In genomic region chr10:70268581-70269446, GRCm38 (mm10) we compare ENCODE assay signal across 20 mouse cellular contexts. TPM values are rescaled to one million over a fixed set of nuclear protein-coding genes. Genes with fewer than 3 reads are reported as not detected.
DNase-seq lines count a peak whose midpoint lies in the region; ATAC-seq and TF ChIP-seq lines count a peak whose summit lies in the region.
"Had no signal": no experiment of that assay in that cellular context is flagged by ENCODE, and none has a peak within 500 bp of the region (broad histone marks: within the 10 kb centered on the region; RNA-seq: fewer than 3 reads in every experiment).

No protein-coding gene starts in this region.

- 62% methylated on average over 23 of the region's 23 CpGs for WGBS in forebrain, postnatal 0 days
- WGBS in forebrain, embryonic 14.5 days = 78% methylated on average over 23 of the region's 23 CpGs
- WGBS in lung, postnatal 0 days = 65% methylated on average over 23 of the region's 23 CpGs
- WGBS in stomach, postnatal 0 days = 64% methylated on average over 23 of the region's 23 CpGs

- no peaks in the 10 kb centered on the region for H3K4me1 ChIP-seq in forebrain, postnatal 0 days (ENCODE audit: insufficient read depth)
- no peaks in the 10 kb centered on the region for H3K4me1 ChIP-seq in forebrain, embryonic 14.5 days (ENCODE audit: control insufficient read depth, insufficient read depth, low read length)
- no peaks in the 10 kb centered on the region; the same call in 1 of the 2 replicates for H3K4me1 ChIP-seq in lung, postnatal 0 days (ENCODE audit: insufficient read depth, low read depth, low read length)
- H3K4me1 ChIP-seq in stomach, postnatal 0 days (replicated peaks; ENCODE audit: control insufficient read depth, insufficient read depth) = no peaks in the 10 kb centered on the region
- H3K4me1 ChIP-seq: embryonic facial prominence, embryonic 12.5 days; heart, embryonic 15.5 days; limb, embryonic 13.5 days had no signal

- no peak overlapping the region for H3K27ac ChIP-seq in forebrain, postnatal 0 days (ENCODE audit: low read depth, low read length)
- no peak overlapping the region for H3K27ac ChIP-seq in forebrain, embryonic 14.5 days (ENCODE audit: low read depth, low read length)
- H3K27ac ChIP-seq in lung, postnatal 0 days (ENCODE audit: low read length) = no peak overlapping the region
- H3K27ac ChIP-seq in stomach, postnatal 0 days (replicated peaks) = no peak overlapping the region; the same call in 1 of the 2 replicates
- H3K27ac ChIP-seq: embryonic facial prominence, embryonic 12.5 days; heart, embryonic 15.5 days; kidney, postnatal 0 days; limb, embryonic 13.5 days had no signal

- H3K4me2 ChIP-seq in forebrain, postnatal 0 days (ENCODE audit: low read depth) = no peak overlapping the region
- H3K4me2 ChIP-seq in forebrain, embryonic 14.5 days (ENCODE audit: low read length) = no peak overlapping the region
- H3K4me2 ChIP-seq in lung, postnatal 0 days (replicated peaks; ENCODE audit: low read depth, low read length) = no peak overlapping the region
- H3K4me2 ChIP-seq in stomach, postnatal 0 days (replicated peaks; ENCODE audit: low read depth) = no peak overlapping the region
- H3K4me2 ChIP-seq: embryonic facial prominence, embryonic 12.5 days; heart, embryonic 15.5 days; limb, embryonic 13.5 days had no signal

- no peaks in the 10 kb centered on the region for H3K27me3 ChIP-seq in forebrain, postnatal 0 days (ENCODE audit: insufficient read depth, low read length)
- no peaks in the 10 kb centered on the region for H3K27me3 ChIP-seq in forebrain, embryonic 14.5 days (replicated peaks; ENCODE audit: control insufficient read depth, insufficient read depth, low read length)
- no peaks in the 10 kb centered on the region for H3K27me3 ChIP-seq in lung, postnatal 0 days (replicated peaks; ENCODE audit: insufficient read depth, low read length)
- H3K27me3 ChIP-seq in stomach, postnatal 0 days (ENCODE audit: control insufficient read depth, insufficient read depth, low read length) = no peaks in the 10 kb centered on the region
- H3K27me3 ChIP-seq: embryonic facial prominence, embryonic 12.5 days; heart, embryonic 15.5 days; limb, embryonic 13.5 days had no signal

- H3K9me3 ChIP-seq in forebrain, postnatal 0 days (ENCODE audit: low read length) = no peaks in the 10 kb centered on the region
- no peaks in the 10 kb centered on the region for H3K9me3 ChIP-seq in forebrain, embryonic 14.5 days (replicated peaks; ENCODE audit: control insufficient read depth, low read length)
- H3K9me3 ChIP-seq in lung, postnatal 0 days (ENCODE audit: low read length) = no peaks in the 10 kb centered on the region
- H3K9me3 ChIP-seq in stomach, postnatal 0 days (ENCODE audit: control insufficient read depth, low read length) = no peaks in the 10 kb centered on the region
- H3K9me3 ChIP-seq: embryonic facial prominence, embryonic 12.5 days; heart, embryonic 15.5 days; limb, embryonic 13.5 days had no signal

- DNase-seq in forebrain, postnatal 0 days = peak; percentile 21
- DNase-seq in forebrain, embryonic 14.5 days (ENCODE audit: low spot score) = no peak
- no peak for DNase-seq in lung, postnatal 0 days (ENCODE audit: low spot score)
- DNase-seq in lung, postnatal 36 days = no peak
- peak; percentile 30 for DNase-seq in adipocyte (ENCODE audit: low spot score)
- no peak for DNase-seq in stomach, postnatal 0 days (ENCODE audit: low spot score)
- no peak for DNase-seq in thymus, postnatal 36 days
- DNase-seq: cerebellum, adult 18-20 months; heart, adult 18-20 months; lung, postnatal 4 days; midbrain, embryonic 14.5 days; right cerebral cortex, adult 18-20 months; thymus, adult 2 months had no signal

- H3K4me3 ChIP-seq in forebrain, postnatal 0 days (ENCODE audit: low read depth, low read length) = no peak overlapping the region
- no peak overlapping the region for H3K4me3 ChIP-seq in forebrain, embryonic 14.5 days (ENCODE audit: low read depth, low read length)
- no peak overlapping the region for H3K4me3 ChIP-seq in lung, postnatal 0 days (ENCODE audit: low read depth, low read length)
- no peak overlapping the region for H3K4me3 ChIP-seq in stomach, postnatal 0 days (ENCODE audit: low read depth, low read length)
- H3K4me3 ChIP-seq: embryonic facial prominence, embryonic 12.5 days; heart, embryonic 15.5 days; limb, embryonic 13.5 days had no signal

- TF ChIP-seq CTCF in forebrain, postnatal 0 days (IDR thresholded peaks at IDR 0.05; ENCODE audit: low read depth) = no peak
- TF ChIP-seq CTCF in lung, postnatal 0 days (IDR thresholded peaks at IDR 0.05) = peak; percentile 17; the same call in 1 of the 2 replicates
- peak; percentile 36 for TF ChIP-seq CTCF in stomach, postnatal 0 days (IDR thresholded peaks at IDR 0.05; ENCODE audit: low read depth)

- no peak for TF ChIP-seq EP300 in lung, postnatal 0 days (IDR thresholded peaks at IDR 0.05)
- no peak for TF ChIP-seq EP300 in stomach, postnatal 0 days (optimal IDR thresholded peaks at IDR 0.05)

- no peak for ATAC-seq in forebrain, postnatal 0 days
- no peak for ATAC-seq in forebrain, embryonic 14.5 days
- no peak for ATAC-seq in lung, postnatal 0 days
- ATAC-seq in stomach, postnatal 0 days (ENCODE audit: low FRiP score, low TSS enrichment) = peak; percentile 67
- ATAC-seq: inflammation-experienced regulatory T-cells, adult 6 months had no signal

- no peaks in the 10 kb centered on the region for H3K36me3 ChIP-seq in forebrain, postnatal 0 days (ENCODE audit: insufficient read depth)
- H3K36me3 ChIP-seq in forebrain, embryonic 14.5 days (ENCODE audit: control insufficient read depth, insufficient read depth, low read length) = no peaks in the 10 kb centered on the region
- no peaks in the 10 kb centered on the region for H3K36me3 ChIP-seq in lung, postnatal 0 days (ENCODE audit: insufficient read depth, low read length)
- no peaks in the 10 kb centered on the region for H3K36me3 ChIP-seq in stomach, postnatal 0 days (ENCODE audit: control insufficient read depth, insufficient read depth, low read length)
- H3K36me3 ChIP-seq: embryonic facial prominence, embryonic 12.5 days; G1E; heart, embryonic 15.5 days; limb, embryonic 13.5 days had no signal

- H3K9ac ChIP-seq in forebrain, postnatal 0 days = no peak overlapping the region
- H3K9ac ChIP-seq in forebrain, embryonic 14.5 days (ENCODE audit: low read length) = no peak overlapping the region
- no peak overlapping the region for H3K9ac ChIP-seq in lung, postnatal 0 days (replicated peaks; ENCODE audit: low read depth)
- H3K9ac ChIP-seq in stomach, postnatal 0 days (ENCODE audit: low read length) = no peak overlapping the region
- H3K9ac ChIP-seq: embryonic facial prominence, embryonic 12.5 days; heart, embryonic 15.5 days; limb, embryonic 13.5 days had no signal

RNA-seq across cellular contexts. Expression of gene Slc16a9, which starts 23.9 kb away (rescaled TPM):
- 6.1 and 6.5 TPM in 2 replicates for total RNA-seq in forebrain, postnatal 0 days (2014; rRNA removed)
- 2.5 and 2.6 TPM in 2 replicates for polyA plus RNA-seq in forebrain, postnatal 0 days (2015; fragmentation: Nextera tagmentation; extraction: Ambion mirVana)
- polyA plus RNA-seq in forebrain, embryonic 14.5 days (2014; fragmentation: Nextera tagmentation; extraction: Ambion mirVana) = 1.4 and 1.8 TPM in 2 replicates
- 24.8 and 25.4 TPM in 2 replicates for polyA plus RNA-seq in lung, postnatal 0 days (2015; fragmentation: Nextera tagmentation; extraction: Ambion mirVana)
- 2.5 and 2.9 TPM in 2 replicates for polyA plus RNA-seq in stomach, postnatal 0 days (2015; fragmentation: Nextera tagmentation; extraction: Ambion mirVana)
- polyA plus RNA-seq: C2C12; G1E; inflammation-experienced regulatory T-cells, adult 6 months had no signal

Comparison
In these comparisons a context has a peak if more than half of its experiments do, and no peak if none do; other contexts are left out.
1. DNase-seq: peak in forebrain, postnatal 0 days (single experiment) and adipocyte (single experiment); none in forebrain, embryonic 14.5 days (single experiment), lung, postnatal 0 days (single experiment), lung, postnatal 36 days (single experiment), stomach, postnatal 0 days (single experiment) and thymus, postnatal 36 days (0 of 2).